Mouse (Mus musculus) bone marrow, adult 2 months (tissue): ENCODE results near the gene Aacs.

Experiments used
- CTCF ChIP-seq: fragments of 200-500 bp; IDR thresholded peaks from 2 replicates; pipeline ENCODE4 v1.5.1; 2011; ENCODE audit warnings: low read length, control low read depth; ENCODE audit not compliant: control insufficient read depth, insufficient read depth
- POLR2A ChIP-seq: fragments of 200-500 bp; IDR thresholded peaks from 2 replicates; pipeline ENCODE4 v1.6.1; 2011; ENCODE audit warnings: low read depth, mild to moderate bottlenecking, control low read depth, low read length, borderline replicate concordance; ENCODE audit not compliant: control insufficient read depth

- TF ChIP-seq CTCF, result no peak
- TF ChIP-seq POLR2A, result no peak
These were observed 57.1 kb downstream of the Aacs start for GRCm38 (mm10) chr5:125532545-125533224.
